Mouse (Mus musculus): ENCODE data around the gene Avp. TPM values are rescaled to one million over a fixed set of nuclear protein-coding genes. Genes with fewer than 3 reads are reported as not detected.

The Avp gene
- polyA plus RNA-seq, 3 experiments from 2014 or later: not detected

- ATAC-seq: no peak
Measured at GRCm38 (mm10) chr2:130568921-130569320, 13.4 kb downstream of the Avp start.

- no peak for ATAC-seq
Measured at GRCm38 (mm10) chr2:130564983-130565382, 17.4 kb downstream of the Avp start.

- ATAC-seq: no peak
Measured at GRCm38 (mm10) chr2:130564063-130564462, 18.3 kb downstream of the Avp start.

- ATAC-seq: peak; percentile 99
Measured at GRCm38 (mm10) chr2:130563212-130564055, 18.9 kb downstream of the Avp start, which contains the start of gene Mrps26. Mrps26 (plus strand) TSS chr2:130563742.

- no peak for ATAC-seq
Measured at GRCm38 (mm10) chr2:130558015-130558414, 24.3 kb downstream of the Avp start.

- no peak for ATAC-seq
Measured at GRCm38 (mm10) chr2:130557462-130557861, 24.9 kb downstream of the Avp start.

- no peak for ATAC-seq
Measured at GRCm38 (mm10) chr2:130556292-130556691, 26.1 kb downstream of the Avp start.

GRCm38 (mm10) chr2:130554841-130555240 lies 27.5 kb downstream of the Avp start:
- ATAC-seq: no peak

GRCm38 (mm10) chr2:130546957-130547356 lies 35.4 kb downstream of the Avp start:
- no peak for ATAC-seq

GRCm38 (mm10) chr2:130540266-130540665 lies 42.1 kb downstream of the Avp start:
- no peak for ATAC-seq

- peak; percentile 67 for ATAC-seq
Measured at GRCm38 (mm10) chr2:130538876-130539546, 43.3 kb downstream of the Avp start.

GRCm38 (mm10) chr2:130536890-130537289 lies 45.5 kb downstream of the Avp start:
- ATAC-seq: no peak

- ATAC-seq: no peak
Measured at GRCm38 (mm10) chr2:130535017-130535416, 47.3 kb downstream of the Avp start.

- ATAC-seq: peak; percentile 25
Measured at GRCm38 (mm10) chr2:130532201-130532600, 50.2 kb downstream of the Avp start.

Other genes starting within 250 kb of the Avp start
- under 1 TPM in 1 of 3 experiments, not detected in 2; 0.40 TPM for gene Cpxm1, start 185.0 kb downstream of the Avp start, polyA plus RNA-seq (2017; shearing (Covaris generic))
- gene Gm28372, start 177.3 kb downstream of the Avp start, polyA plus RNA-seq (2017; shearing (Covaris generic)): not detected
- gene 1700020A23Rik, start 177.3 kb downstream of the Avp start, polyA plus RNA-seq (2017; shearing (Covaris generic)): not detected
- not detected for gene Tmem239, start 176.1 kb downstream of the Avp start, polyA plus RNA-seq (2017; shearing (Covaris generic))
- gene Vps16, start 158.2 kb downstream of the Avp start, polyA plus RNA-seq (2017; shearing (Covaris generic)): 100 to 1,000 TPM; 165 to 250 (median 199) TPM
- 10 to 100 TPM; 11.9 to 14.9 (median 12.0) TPM for gene Pced1a, start 157.9 kb downstream of the Avp start, polyA plus RNA-seq (2017; shearing (Covaris generic))
- 10 to 100 TPM; 66.1 to 70.0 (median 69.6) TPM for gene Ptpra, start 132.3 kb downstream of the Avp start, polyA plus RNA-seq (2017; shearing (Covaris generic))
- gene Mrps26, start 18.8 kb downstream of the Avp start, polyA plus RNA-seq (2017; shearing (Covaris generic)): 10 to 100 TPM; 20.8 to 29.7 (median 27.1) TPM
- gene Oxt, start 6.4 kb downstream of the Avp start, polyA plus RNA-seq (2017; shearing (Covaris generic)): not detected
- 10 to 100 TPM in 2 of 3 experiments, 1 to 10 TPM in 1; 8.5 to 11.7 (median 10.3) TPM for gene Fastkd5, start 47.5 kb upstream of the Avp start, polyA plus RNA-seq (2017; shearing (Covaris generic))
- 10 to 100 TPM in 2 of 3 experiments, 1 to 10 TPM in 1; 8.0 to 11.1 (median 10.6) TPM for gene Ubox5, start 47.5 kb upstream of the Avp start, polyA plus RNA-seq (2017; shearing (Covaris generic))
- under 1 TPM in 2 of 3 experiments, not detected in 1; 0.09 to 0.21 TPM for gene Lzts3, start 60.2 kb upstream of the Avp start, polyA plus RNA-seq (2017; shearing (Covaris generic))
- gene Ddrgk1, start 82.1 kb upstream of the Avp start, polyA plus RNA-seq (2017; shearing (Covaris generic)): 100 to 1,000 TPM in 2 of 3 experiments, 10 to 100 TPM in 1; 95.3 to 135 (median 134) TPM
- gene Itpa, start 85.1 kb upstream of the Avp start, polyA plus RNA-seq (2017; shearing (Covaris generic)): 10 to 100 TPM; 37.0 to 51.3 (median 51.2) TPM
- under 1 TPM in 1 of 3 experiments, not detected in 2; 0.29 TPM for gene Slc4a11, start 115.0 kb upstream of the Avp start, polyA plus RNA-seq (2017; shearing (Covaris generic))